Mouse (Mus musculus): ENCODE results near the gene Lrrn1. TPM values are rescaled to one million over a fixed set of nuclear protein-coding genes. Genes with fewer than 3 reads are reported as not detected.

Gene Lrrn1
- polyA plus RNA-seq, 1 experiment from 2014 or later: 1.5 TPM

GRCm38 (mm10) chr6:107556996-107557395 lies 27.4 kb downstream of the Lrrn1 start:
- WGBS: 65% methylated on average over 3 of the region's 3 CpGs
- Histone ChIP-seq H3K9me3 (ENCODE audit: control insufficient read depth, low read length) (no peaks in the 10 kb centered on the region), H3K36me3 (ENCODE audit: control insufficient read depth, insufficient read depth, low read length) (no peaks in the 10 kb centered on the region), H3K4me3 (ENCODE audit: control insufficient read depth in 1 of 2, insufficient read depth in 1 of 2, low read depth in 1 of 2, low read length in 2 of 2) (no peak overlapping the region), H3K4me2 (ENCODE audit: low read length) (no peak overlapping the region), H3K27me3 (ENCODE audit: control insufficient read depth, insufficient read depth, low read length) (no peaks in the 10 kb centered on the region), H3K4me1 (ENCODE audit: control insufficient read depth in 2 of 2, insufficient read depth in 2 of 2, low read length in 2 of 2) (no peaks in the 10 kb centered on the region), H3K27ac (replicated peaks in 1 of 2; ENCODE audit: control insufficient read depth in 1 of 2, insufficient read depth in 1 of 2, low read depth in 2 of 2, low read length in 2 of 2) (no peak overlapping the region), H3K9ac (ENCODE audit: low read length) (no peak overlapping the region)
- ATAC-seq (ENCODE audit: insufficient number of reproducible peaks, insufficient read depth, low FRiP score, low read depth): no peak

- H3K9me3 ChIP-seq (ENCODE audit: control insufficient read depth, low read length): no peaks in the 10 kb centered on the region
- WGBS: 70% methylated on average over 3 of the region's 3 CpGs
- H3K9ac ChIP-seq (ENCODE audit: low read length): no peak overlapping the region
- H3K36me3 ChIP-seq (ENCODE audit: control insufficient read depth, insufficient read depth, low read length): no peaks in the 10 kb centered on the region
- ATAC-seq (ENCODE audit: insufficient number of reproducible peaks, insufficient read depth, low FRiP score, low read depth): no peak
- no peak overlapping the region for H3K4me3 ChIP-seq (ENCODE audit: control insufficient read depth in 1 of 2, insufficient read depth in 1 of 2, low read depth in 1 of 2, low read length in 2 of 2)
- no peak overlapping the region for H3K4me2 ChIP-seq (ENCODE audit: low read length)
- H3K27ac ChIP-seq (replicated peaks in 1 of 2; ENCODE audit: control insufficient read depth in 1 of 2, insufficient read depth in 1 of 2, low read depth in 2 of 2, low read length in 2 of 2): no peak overlapping the region
- no peaks in the 10 kb centered on the region for H3K4me1 ChIP-seq (ENCODE audit: control insufficient read depth in 2 of 2, insufficient read depth in 2 of 2, low read length in 2 of 2)
- H3K27me3 ChIP-seq (ENCODE audit: control insufficient read depth, insufficient read depth, low read length): no peaks in the 10 kb centered on the region
These were observed 28.2 kb downstream of the Lrrn1 start for GRCm38 (mm10) chr6:107557806-107558205.

GRCm38 (mm10) chr6:107562255-107562654 lies 32.7 kb downstream of the Lrrn1 start:
- H3K36me3 ChIP-seq (ENCODE audit: control insufficient read depth, insufficient read depth, low read length): no peaks in the 10 kb centered on the region
- no peak overlapping the region for H3K27ac ChIP-seq (replicated peaks in 1 of 2; ENCODE audit: control insufficient read depth in 1 of 2, insufficient read depth in 1 of 2, low read depth in 2 of 2, low read length in 2 of 2)
- no peak overlapping the region for H3K4me3 ChIP-seq (ENCODE audit: control insufficient read depth in 1 of 2, insufficient read depth in 1 of 2, low read depth in 1 of 2, low read length in 2 of 2)
- H3K4me1 ChIP-seq (ENCODE audit: control insufficient read depth in 2 of 2, insufficient read depth in 2 of 2, low read length in 2 of 2): no peaks in the 10 kb centered on the region
- H3K4me2 ChIP-seq (ENCODE audit: low read length): no peak overlapping the region
- H3K9me3 ChIP-seq (ENCODE audit: control insufficient read depth, low read length): no peaks in the 10 kb centered on the region
- H3K27me3 ChIP-seq (ENCODE audit: control insufficient read depth, insufficient read depth, low read length): no peaks in the 10 kb centered on the region
- H3K9ac ChIP-seq (ENCODE audit: low read length): no peak overlapping the region
- ATAC-seq (ENCODE audit: insufficient number of reproducible peaks, insufficient read depth, low FRiP score, low read depth): no peak
- WGBS: 88% methylated on average over 2 of the region's 2 CpGs

- Histone ChIP-seq H3K4me3 (ENCODE audit: control insufficient read depth in 1 of 2, insufficient read depth in 1 of 2, low read depth in 1 of 2, low read length in 2 of 2) (no peak overlapping the region), H3K9me3 (ENCODE audit: control insufficient read depth, low read length) (no peaks in the 10 kb centered on the region), H3K4me1 (ENCODE audit: control insufficient read depth in 2 of 2, insufficient read depth in 2 of 2, low read length in 2 of 2) (no peaks in the 10 kb centered on the region), H3K9ac (ENCODE audit: low read length) (no peak overlapping the region), H3K27ac (replicated peaks in 1 of 2; ENCODE audit: control insufficient read depth in 1 of 2, insufficient read depth in 1 of 2, low read depth in 2 of 2, low read length in 2 of 2) (no peak overlapping the region), H3K27me3 (ENCODE audit: control insufficient read depth, insufficient read depth, low read length) (no peaks in the 10 kb centered on the region), H3K36me3 (ENCODE audit: control insufficient read depth, insufficient read depth, low read length) (no peaks in the 10 kb centered on the region), H3K4me2 (ENCODE audit: low read length) (no peak overlapping the region)
- no peak for ATAC-seq (ENCODE audit: insufficient number of reproducible peaks, insufficient read depth, low FRiP score, low read depth)
- WGBS: 64% methylated on average over 12 of the region's 12 CpGs
These were observed 37.5 kb downstream of the Lrrn1 start for GRCm38 (mm10) chr6:107566944-107567634.

- 80% methylated on average over 3 of the region's 3 CpGs for WGBS
These were observed 45.0 kb downstream of the Lrrn1 start for GRCm38 (mm10) chr6:107574561-107574960.

GRCm38 (mm10) chr6:107575405-107575804 lies 45.8 kb downstream of the Lrrn1 start:
- no peaks in the 10 kb centered on the region for H3K9me3 ChIP-seq (ENCODE audit: control insufficient read depth, low read length)
- H3K4me3 ChIP-seq (ENCODE audit: control insufficient read depth in 1 of 2, insufficient read depth in 1 of 2, low read depth in 1 of 2, low read length in 2 of 2): no peak overlapping the region
- WGBS: 54% methylated on average over 3 of the region's 3 CpGs
- ATAC-seq (ENCODE audit: insufficient number of reproducible peaks, insufficient read depth, low FRiP score, low read depth): no peak
- no peaks in the 10 kb centered on the region for H3K27me3 ChIP-seq (ENCODE audit: control insufficient read depth, insufficient read depth, low read length)
- no peaks in the 10 kb centered on the region for H3K4me1 ChIP-seq (ENCODE audit: control insufficient read depth in 2 of 2, insufficient read depth in 2 of 2, low read length in 2 of 2)
- no peak overlapping the region for H3K4me2 ChIP-seq (ENCODE audit: low read length)
- no peak overlapping the region for H3K9ac ChIP-seq (ENCODE audit: low read length)
- H3K27ac ChIP-seq (replicated peaks in 1 of 2; ENCODE audit: control insufficient read depth in 1 of 2, insufficient read depth in 1 of 2, low read depth in 2 of 2, low read length in 2 of 2): no peak overlapping the region
- H3K36me3 ChIP-seq (ENCODE audit: control insufficient read depth, insufficient read depth, low read length): no peaks in the 10 kb centered on the region

More at GRCm38 (mm10) chr6:107574561-107574960, 45.0 kb downstream of the Lrrn1 start:
- Histone ChIP-seq H3K4me2 (ENCODE audit: low read length) (no peak overlapping the region), H3K4me1 (ENCODE audit: control insufficient read depth in 2 of 2, insufficient read depth in 2 of 2, low read length in 2 of 2) (no peaks in the 10 kb centered on the region), H3K4me3 (ENCODE audit: control insufficient read depth in 1 of 2, insufficient read depth in 1 of 2, low read depth in 1 of 2, low read length in 2 of 2) (no peak overlapping the region), H3K27me3 (ENCODE audit: control insufficient read depth, insufficient read depth, low read length) (no peaks in the 10 kb centered on the region), H3K9ac (ENCODE audit: low read length) (no peak overlapping the region), H3K36me3 (ENCODE audit: control insufficient read depth, insufficient read depth, low read length) (no peaks in the 10 kb centered on the region), H3K9me3 (ENCODE audit: control insufficient read depth, low read length) (no peaks in the 10 kb centered on the region), H3K27ac (replicated peaks in 1 of 2; ENCODE audit: control insufficient read depth in 1 of 2, insufficient read depth in 1 of 2, low read depth in 2 of 2, low read length in 2 of 2) (no peak overlapping the region)
- ATAC-seq (ENCODE audit: insufficient number of reproducible peaks, insufficient read depth, low FRiP score, low read depth): no peak

- Histone ChIP-seq H3K36me3 (ENCODE audit: control insufficient read depth, insufficient read depth, low read length) (no peaks in the 10 kb centered on the region), H3K9ac (ENCODE audit: low read length) (no peak overlapping the region), H3K27ac (replicated peaks in 1 of 2; ENCODE audit: control insufficient read depth in 1 of 2, insufficient read depth in 1 of 2, low read depth in 2 of 2, low read length in 2 of 2) (no peak overlapping the region), H3K4me1 (ENCODE audit: control insufficient read depth in 2 of 2, insufficient read depth in 2 of 2, low read length in 2 of 2) (no peaks in the 10 kb centered on the region), H3K27me3 (ENCODE audit: control insufficient read depth, insufficient read depth, low read length) (no peaks in the 10 kb centered on the region), H3K9me3 (ENCODE audit: control insufficient read depth, low read length) (no peaks in the 10 kb centered on the region), H3K4me2 (ENCODE audit: low read length) (no peak overlapping the region), H3K4me3 (ENCODE audit: control insufficient read depth in 1 of 2, insufficient read depth in 1 of 2, low read depth in 1 of 2, low read length in 2 of 2) (no peak overlapping the region)
- no peak for ATAC-seq (ENCODE audit: insufficient number of reproducible peaks, insufficient read depth, low FRiP score, low read depth)
- WGBS: 98% methylated on average over 8 of the region's 8 CpGs
These were observed 47.7 kb downstream of the Lrrn1 start for GRCm38 (mm10) chr6:107577309-107577708.

All from heart, embryonic 14.5 days (tissue).